10 mouse cellular contexts compared by ENCODE assay signal in the genomic region with DNA sequence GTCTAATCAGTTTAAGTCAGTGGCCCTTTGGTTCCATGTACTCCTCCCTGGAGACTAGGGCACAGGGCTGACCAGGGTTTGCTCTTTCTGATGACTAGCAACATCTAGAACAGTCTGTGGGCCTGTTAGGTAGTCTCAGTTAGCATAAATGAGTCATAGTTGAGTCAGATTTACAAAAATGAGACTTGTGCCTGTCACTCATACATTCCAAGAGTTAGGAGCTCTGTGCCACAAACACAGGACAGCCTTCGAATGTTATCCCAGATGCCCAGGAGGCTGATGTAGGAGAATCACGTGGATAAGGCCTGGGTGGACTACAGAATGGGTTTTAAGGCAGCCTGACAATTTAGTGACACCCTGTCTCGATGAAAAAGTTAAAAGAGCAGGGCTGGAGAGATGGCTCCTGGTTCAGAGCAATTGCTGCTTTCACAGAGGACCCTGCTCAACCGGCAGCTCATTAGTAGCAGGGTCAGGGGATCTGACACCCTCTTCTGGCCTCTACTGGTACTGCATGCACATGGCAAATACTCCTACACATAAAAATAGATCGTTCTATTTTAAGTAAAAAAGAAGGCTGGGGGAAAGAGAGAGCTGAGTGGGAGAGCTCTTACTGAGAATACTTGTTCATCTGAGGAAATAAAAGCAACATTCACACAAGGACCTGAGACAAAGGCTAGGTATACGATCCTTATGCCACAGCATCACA. TPM values are rescaled to one million over a fixed set of nuclear protein-coding genes. Genes with fewer than 3 reads are reported as not detected.
DNase-seq lines count a peak whose midpoint lies in the region; TF ChIP-seq lines count a peak whose summit lies in the region.
"Had no signal": no experiment of that assay in that cellular context is flagged by ENCODE, and none has a peak within 500 bp of the region (broad histone marks: within the 10 kb centered on the region; RNA-seq: fewer than 3 reads in every experiment).

No protein-coding gene starts in this region.

- H3K4me1 ChIP-seq in ES-Bruce4 (ENCODE audit: control insufficient read depth, insufficient read depth, low read length) = no peaks in the 10 kb centered on the region
- H3K4me1 ChIP-seq: embryonic facial prominence, embryonic 12.5 days had no signal

- no peak overlapping the region for H3K4me3 ChIP-seq in ES-Bruce4 (ENCODE audit: low read depth, low read length)
- H3K4me3 ChIP-seq: embryonic facial prominence, embryonic 12.5 days; limb, embryonic 15.5 days had no signal

- TF ChIP-seq POLR2A in ES-Bruce4 (IDR thresholded peaks at IDR 0.05; ENCODE audit: insufficient read depth, low read length) = no peak

- DNase-seq in heart, postnatal 14 days = peak; percentile 26 to 52
- DNase-seq in heart, adult 8-10 months (ENCODE audit: low spot score) = no peak
- DNase-seq in c-Kit-positive CD71-positive TER-119-negative erythroid progenitor cells, embryonic 14.5 days (ENCODE audit: low read depth) = peak; percentile 36
- peak; percentile 58 to 72 for DNase-seq in layer of hippocampus, postnatal 25 days (ENCODE audit: extremely low spot score in 1 of 2, low spot score in 1 of 2)
- DNase-seq in right cerebral cortex, adult 2 months (ENCODE audit: low spot score in 2 of 2) = peak; percentile 69 to 78
- no peak for DNase-seq in spleen, adult 18-20 months
- DNase-seq in spleen, adult 12 weeks (ENCODE audit: low spot score) = no peak

- no peaks in the 10 kb centered on the region for H3K27me3 ChIP-seq in ES-Bruce4 (ENCODE audit: control insufficient read depth, insufficient read depth, low read length, poor library complexity, severe bottlenecking)
- H3K27me3 ChIP-seq: embryonic facial prominence, embryonic 12.5 days; limb, embryonic 15.5 days had no signal

- no peaks in the 10 kb centered on the region for H3K36me3 ChIP-seq in ES-Bruce4 (ENCODE audit: control insufficient read depth, insufficient read depth, low read length, poor library complexity, severe bottlenecking)
- H3K36me3 ChIP-seq: embryonic facial prominence, embryonic 12.5 days; limb, embryonic 15.5 days had no signal

- no peaks in the 10 kb centered on the region for H3K9me3 ChIP-seq in ES-Bruce4 (replicated peaks; ENCODE audit: control insufficient read depth, insufficient read depth, low read length, poor library complexity, severe bottlenecking)
- H3K9me3 ChIP-seq: embryonic facial prominence, embryonic 12.5 days; limb, embryonic 15.5 days had no signal

- H3K27ac ChIP-seq in ES-Bruce4 (ENCODE audit: insufficient read depth, low read length) = no peak overlapping the region
- H3K27ac ChIP-seq: embryonic facial prominence, embryonic 12.5 days; limb, embryonic 15.5 days had no signal

- H3K9ac ChIP-seq in ES-Bruce4 (ENCODE audit: low read depth, poor library complexity, severe bottlenecking) = no peak overlapping the region
- H3K9ac ChIP-seq: embryonic facial prominence, embryonic 12.5 days; limb, embryonic 15.5 days had no signal

- TF ChIP-seq EP300 in ES-Bruce4 (IDR thresholded peaks at IDR 0.05; ENCODE audit: insufficient read depth, low read depth, low read length) = no peak

- intact Hi-C loops in heart, postnatal 14 days (cut with DNase I) = no loop called here

- TF ChIP-seq CTCF in ES-Bruce4 (IDR thresholded peaks at IDR 0.05; ENCODE audit: low read depth, low read length) = peak; percentile 53

RNA-seq across cellular contexts. Expression of a gene that starts 11.3 kb away (rescaled TPM):
- 1 to 10 TPM; 5.5 to 7.4 TPM for total RNA-seq in heart, postnatal 14 days (2021)
- 1 to 10 TPM; 3.3 to 5.4 (median 4.3) TPM for total RNA-seq in heart, adult 8-10 months (2022)
- 2.7 and 3.3 TPM in 2 replicates for polyA plus RNA-seq in ES-Bruce4 (2011; ENCODE audit: insufficient read depth, insufficient read length, low read depth, missing spikeins)
- 1 to 10 TPM; 6.9 to 7.9 TPM for total RNA-seq in layer of hippocampus, postnatal 25 days (2021)

RNA-seq across cellular contexts. Expression of a gene that starts 18.3 kb away (rescaled TPM):
- 1 to 10 TPM; 9.1 to 9.9 TPM for total RNA-seq in heart, postnatal 14 days (2021)
- 10 to 100 TPM; 10.3 to 12.6 (median 11.5) TPM for total RNA-seq in heart, adult 8-10 months (2022)
- 4.8 and 5.7 TPM in 2 replicates for polyA plus RNA-seq in ES-Bruce4 (2011; ENCODE audit: insufficient read depth, insufficient read length, low read depth, missing spikeins)
- 10 to 100 TPM; 36.1 to 39.2 TPM for total RNA-seq in layer of hippocampus, postnatal 25 days (2021)

RNA-seq across cellular contexts. Expression of a gene that starts 54.2 kb away (rescaled TPM):
- 10 to 100 TPM; 56.1 to 62.8 TPM for total RNA-seq in heart, postnatal 14 days (2021)
- 10 to 100 TPM; 43.5 to 48.0 (median 46.9) TPM for total RNA-seq in heart, adult 8-10 months (2022)
- 46.3 and 53.8 TPM in 2 replicates for polyA plus RNA-seq in ES-Bruce4 (2011; ENCODE audit: insufficient read depth, insufficient read length, low read depth, missing spikeins)
- total RNA-seq in layer of hippocampus, postnatal 25 days (2021) = 10 to 100 TPM; 48.3 to 49.3 TPM

Comparison
In these comparisons a context has a peak if more than half of its experiments do, and no peak if none do; other contexts are left out.
1. DNase-seq: peak in heart, postnatal 14 days (2 of 2), c-Kit-positive CD71-positive TER-119-negative erythroid progenitor cells, embryonic 14.5 days (single experiment), layer of hippocampus, postnatal 25 days (2 of 2) and right cerebral cortex, adult 2 months (2 of 2); none in heart, adult 8-10 months (single experiment), spleen, adult 18-20 months (0 of 2) and spleen, adult 12 weeks (single experiment).